Mouse (Mus musculus): ENCODE data around the gene Neurl4.

DNA sequence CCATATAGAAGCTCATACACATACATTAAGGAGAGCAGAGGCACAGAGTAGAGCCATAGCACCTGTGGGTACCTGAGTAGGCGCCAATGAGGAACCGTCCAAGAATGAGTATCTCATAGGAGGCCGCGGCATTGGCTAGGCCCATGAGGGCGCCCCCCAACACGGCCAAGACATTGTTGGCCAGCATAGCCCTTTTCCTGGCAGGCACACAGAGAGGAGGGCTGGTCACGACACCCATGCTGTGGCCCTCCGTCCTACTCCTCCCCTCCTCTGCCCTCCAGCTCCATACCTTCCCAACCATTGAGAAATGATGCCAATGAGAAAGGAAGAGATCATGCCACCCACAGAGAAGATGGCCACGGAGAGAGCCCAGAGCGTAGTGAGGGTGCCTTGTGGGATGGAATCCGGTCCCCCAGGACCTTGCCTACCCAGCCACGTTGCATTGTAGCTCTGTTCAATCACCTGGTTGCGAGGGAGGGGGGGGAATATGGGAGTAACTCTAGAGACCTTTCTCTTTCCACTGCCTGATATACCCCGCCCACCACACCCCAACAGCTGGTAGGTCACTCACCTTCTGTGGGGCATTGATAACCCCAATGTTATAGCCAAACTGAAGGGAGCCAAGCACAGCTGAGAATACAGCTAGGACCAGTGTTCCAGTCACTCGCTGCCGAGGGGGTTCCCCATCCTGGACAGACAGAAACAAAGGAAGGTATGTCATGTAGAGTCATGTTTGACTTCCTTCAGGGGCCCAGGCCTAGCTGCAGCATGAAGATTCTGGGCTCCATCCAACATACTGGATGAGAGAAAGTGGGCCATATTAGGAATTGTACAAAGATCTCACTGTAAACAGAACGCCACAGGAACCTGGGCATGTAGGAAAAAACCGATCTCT lies 45.4 kb downstream of the Neurl4 start:
- no peak for TF ChIP-seq GATA1 (IDR thresholded peaks at IDR 0.05; ENCODE audit: borderline replicate concordance, low read length)
- no peak for TF ChIP-seq FLI1 (IDR thresholded peaks at IDR 0.05; ENCODE audit: low read length)
